Mouse (Mus musculus): ENCODE measurements around the gene Bpifc.

The Bpifc gene

GRCm38 (mm10) chr10:85951765-85952443 lies 59.8 kb downstream of the Bpifc start:
- no peak for DNase-seq (ENCODE audit: low spot score in 2 of 2)

GRCm38 (mm10) chr10:85948483-85949196 lies 63.1 kb downstream of the Bpifc start:
- no peak for DNase-seq (ENCODE audit: low spot score in 2 of 2)

- no peak for DNase-seq (ENCODE audit: low spot score in 2 of 2)
These were observed 75.3 kb downstream of the Bpifc start for GRCm38 (mm10) chr10:85936280-85936965.

- no peak for DNase-seq (ENCODE audit: low spot score in 2 of 2)
These were observed 81.7 kb downstream of the Bpifc start for GRCm38 (mm10) chr10:85929962-85930361.

DNA sequence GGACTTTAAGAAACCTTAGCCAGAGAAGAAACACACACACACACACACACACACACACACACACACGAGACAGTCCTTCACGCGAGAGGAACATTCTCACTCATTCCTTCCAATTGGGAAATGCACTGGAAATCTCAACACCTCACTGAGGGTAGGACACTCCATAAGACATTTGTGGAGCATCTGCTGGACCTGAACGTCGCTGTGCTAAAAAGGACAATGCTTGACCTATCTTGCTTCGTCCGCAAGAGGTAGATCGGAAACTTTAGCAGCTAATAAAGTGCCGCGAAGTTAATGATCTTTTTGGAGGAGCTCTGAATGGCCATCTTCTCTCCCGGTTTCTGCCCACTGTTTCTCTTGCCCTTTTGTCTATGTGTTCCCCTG lies 82.5 kb downstream of the Bpifc start:
- no peak for DNase-seq (ENCODE audit: low spot score in 2 of 2)

DNA sequence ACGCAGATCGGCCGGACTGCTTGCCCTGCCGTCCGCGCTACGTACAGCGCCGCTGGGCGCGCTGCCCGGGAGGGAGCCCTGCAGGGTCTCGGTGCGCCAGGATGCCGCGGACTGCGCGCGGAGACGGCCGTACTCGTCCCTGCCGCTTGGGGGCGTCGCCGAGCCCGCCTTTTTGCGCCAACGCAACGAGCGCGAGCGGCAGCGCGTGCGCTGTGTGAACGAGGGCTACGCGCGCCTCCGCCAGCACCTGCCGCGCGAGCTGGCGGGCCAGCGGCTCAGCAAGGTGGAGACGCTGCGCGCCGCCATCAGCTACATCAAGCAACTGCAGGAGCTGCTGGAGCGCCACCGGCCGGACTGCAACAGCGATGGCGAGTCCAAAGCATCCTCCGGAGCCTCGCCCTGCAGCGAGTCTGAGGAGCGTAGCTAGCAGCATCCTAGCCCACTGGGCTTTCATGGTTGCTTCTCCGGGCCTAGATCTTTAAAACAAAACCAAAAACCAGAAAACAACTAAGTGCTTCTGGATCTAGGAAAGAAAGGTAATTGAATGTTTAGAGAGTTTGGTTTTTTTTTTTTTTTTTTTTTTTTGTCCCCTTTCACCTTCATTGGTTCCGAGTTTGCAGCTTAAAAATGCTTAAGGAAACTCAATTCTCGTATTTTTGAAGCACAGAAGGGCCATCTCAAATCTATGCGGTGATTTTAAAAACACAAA lies 83.0 kb downstream of the Bpifc start:
- DNase-seq (ENCODE audit: low spot score in 2 of 2): peak; percentile 72 to 81

- DNase-seq (ENCODE audit: low spot score in 2 of 2): no peak
These were observed 83.8 kb downstream of the Bpifc start, which contains the start of gene Ascl4 for GRCm38 (mm10) chr10:85927676-85928445. TSS of gene Ascl4 (plus strand) at chr10:85927681.

GRCm38 (mm10) chr10:85916498-85917309 lies 95.0 kb downstream of the Bpifc start, which contains the start of gene Prdm4:
TSS of gene Prdm4 (minus strand) at chr10:85917142.
- peak; percentile 98 for DNase-seq (ENCODE audit: low spot score in 2 of 2)

Measured in right cerebral cortex, postnatal 36 days (tissue).